Mouse (Mus musculus): ENCODE measurements around the gene Slc4a8.
A peak's percentile ranks its signal among the peaks of the same experiment; 100 is the strongest.
"Not testable (repeated sequence)": the region's sequence is repeated elsewhere in the genome, so short reads cannot be mapped to it uniquely, and the experiment has no call there.

Slc4a8 gene

GRCm38 (mm10) chr15:100746478-100747120 is 14.9 kb upstream of the Slc4a8 start:
- DNase-seq = no peak

GRCm38 (mm10) chr15:100747121-100747963 is 14.2 kb upstream of the Slc4a8 start:
- DNase-seq = peak; percentile 30 to 54

- DNase-seq = no peak
Observed at GRCm38 (mm10) chr15:100748584-100748983, 13.0 kb upstream of the Slc4a8 start.

- DNase-seq = no peak
Observed at GRCm38 (mm10) chr15:100749751-100750538, 11.6 kb upstream of the Slc4a8 start.

DNA sequence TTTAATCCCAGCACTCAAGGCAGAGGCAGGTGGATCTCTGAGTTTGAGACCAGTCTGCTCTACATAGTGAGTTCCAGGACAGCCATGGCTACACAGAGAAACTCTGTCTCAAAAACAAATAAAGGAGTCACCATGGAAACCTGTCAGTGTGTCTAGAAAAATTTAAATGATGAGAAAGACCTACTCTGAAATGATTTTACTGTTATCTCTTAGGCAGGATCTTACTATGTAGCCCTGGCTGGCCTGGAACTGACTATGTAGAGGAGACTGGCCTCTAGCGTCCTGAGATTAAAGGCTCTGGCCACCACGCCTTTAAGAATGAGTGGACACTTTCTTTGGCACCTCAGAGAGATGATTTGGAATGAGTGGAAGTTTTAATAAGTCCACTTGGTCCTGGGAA is 9.1 kb upstream of the Slc4a8 start:
- DNase-seq = no peak

GRCm38 (mm10) chr15:100753045-100753444 is 8.5 kb upstream of the Slc4a8 start:
- no peak for DNase-seq

GRCm38 (mm10) chr15:100754041-100754440 is 7.5 kb upstream of the Slc4a8 start:
- no peak for DNase-seq

- DNase-seq = peak; percentile 65 to 80
Observed at GRCm38 (mm10) chr15:100754805-100755497, 6.6 kb upstream of the Slc4a8 start.

DNA sequence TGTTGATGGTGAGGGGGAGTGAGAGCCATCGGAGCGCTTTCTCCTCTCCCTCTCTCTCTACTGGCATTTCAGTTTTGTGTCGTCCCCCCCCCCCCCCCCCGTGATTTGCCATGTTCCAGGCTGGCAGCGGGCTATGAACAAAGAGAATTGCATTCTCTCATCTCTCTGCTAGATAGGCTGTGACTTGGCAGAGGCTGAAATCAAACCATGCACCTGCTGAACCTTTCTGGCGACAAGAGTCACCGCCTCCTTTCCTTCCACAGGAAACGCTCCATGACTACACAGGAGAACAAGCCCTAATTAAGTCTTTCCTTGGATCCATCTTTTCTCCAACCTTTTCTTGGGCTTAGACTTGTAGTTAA is 6.1 kb upstream of the Slc4a8 start:
- no peak for DNase-seq

DNA sequence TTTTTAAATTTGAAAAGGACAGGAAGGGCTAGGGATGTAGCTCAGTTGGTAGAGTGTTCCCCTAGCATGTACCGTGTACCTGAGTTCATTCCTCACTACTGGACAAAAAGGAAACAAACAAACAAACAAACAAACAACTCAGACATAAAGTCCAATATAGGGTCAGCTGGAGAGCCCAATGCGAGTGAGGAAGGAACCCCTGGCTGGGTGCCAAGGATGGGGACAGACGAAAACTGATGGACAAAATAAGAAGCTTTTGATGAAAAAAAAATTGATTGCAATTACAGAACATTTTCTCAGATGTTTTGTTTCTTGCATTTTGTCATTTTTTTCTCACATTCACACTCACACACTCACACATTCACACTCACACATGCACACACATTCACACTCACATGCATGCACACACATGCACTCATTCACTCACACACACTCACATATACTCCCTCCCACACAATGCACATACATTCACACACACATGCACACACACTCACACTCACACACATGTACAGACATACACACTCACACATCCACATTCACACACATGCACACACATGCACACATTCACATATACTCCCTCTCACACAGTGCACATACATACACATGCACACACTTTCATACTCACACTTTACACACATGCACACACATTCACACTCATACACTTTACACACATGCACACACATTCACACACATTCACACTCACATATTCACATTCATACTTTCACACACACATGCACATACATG is 5.5 kb upstream of the Slc4a8 start:
- peak; percentile 37 to 43 for DNase-seq

- peak; percentile 63 to 79 for DNase-seq
Observed at GRCm38 (mm10) chr15:100757527-100757978, 4.0 kb upstream of the Slc4a8 start.

- DNase-seq = no peak
Observed at GRCm38 (mm10) chr15:100759286-100759685, 2.3 kb upstream of the Slc4a8 start.

DNA sequence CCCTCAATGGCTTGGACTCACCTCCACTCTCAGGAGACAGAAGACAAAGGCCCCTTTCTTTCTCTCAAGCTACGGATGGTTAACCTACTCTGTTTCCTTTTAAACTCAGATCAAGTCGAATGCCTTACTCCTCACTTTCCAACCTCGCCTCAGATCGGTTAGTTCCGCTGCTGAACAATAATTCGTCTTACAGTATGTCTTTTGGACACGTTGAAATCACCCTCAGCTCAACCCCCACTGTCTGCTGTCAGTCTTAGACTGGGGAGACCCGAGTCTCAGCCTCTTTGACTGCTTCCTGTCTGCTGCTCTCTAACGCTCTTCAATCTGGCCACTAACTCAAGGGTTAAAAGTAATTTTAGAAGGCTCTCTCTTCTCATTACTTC is 520 bp upstream of the Slc4a8 start:
- DNase-seq = no peak

- DNase-seq = no peak
Observed at GRCm38 (mm10) chr15:100762649-100763048, 1.1 kb downstream of the Slc4a8 start.

DNA sequence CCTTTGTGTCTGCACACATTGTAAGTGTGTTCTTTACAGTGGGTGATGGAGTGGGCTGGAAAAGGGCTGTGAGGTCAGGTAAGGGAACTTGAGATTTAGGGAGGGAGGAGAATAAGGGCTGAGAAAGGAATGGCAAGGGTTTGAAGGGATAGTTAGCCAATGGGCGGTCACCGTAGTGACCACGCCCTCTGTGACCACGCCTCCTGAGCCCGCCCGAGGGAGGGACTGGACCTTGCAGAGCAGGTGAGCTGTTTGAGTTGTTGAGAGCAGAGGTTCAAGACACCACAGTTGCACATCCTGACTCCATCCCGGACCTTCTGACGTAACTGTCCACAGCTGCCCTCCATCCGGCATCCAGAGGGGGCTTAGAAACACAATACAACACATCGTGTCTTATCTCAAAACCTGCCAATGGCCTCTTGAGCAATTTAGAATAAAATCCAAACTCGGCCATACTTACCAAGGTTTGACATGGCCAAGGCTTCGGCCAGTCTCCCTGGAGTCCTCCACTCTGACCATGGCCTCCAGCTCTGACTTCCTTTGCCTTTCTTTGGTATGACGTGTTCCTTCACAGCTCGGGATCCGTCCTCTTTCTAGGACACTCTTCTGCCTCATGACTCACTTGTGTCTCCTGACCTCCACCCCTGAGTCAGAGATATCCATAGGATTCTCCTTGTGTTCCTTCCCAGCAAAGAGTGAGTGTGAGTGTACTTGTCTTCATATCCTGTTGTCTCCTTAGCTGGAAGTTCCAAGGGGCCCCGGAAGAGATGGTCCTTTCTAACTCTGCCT is 2.8 kb downstream of the Slc4a8 start:
- DNase-seq = no peak

- DNase-seq = no peak
Observed at GRCm38 (mm10) chr15:100766826-100767225, 5.3 kb downstream of the Slc4a8 start.

- DNase-seq = no peak
Observed at GRCm38 (mm10) chr15:100767851-100768250, 6.3 kb downstream of the Slc4a8 start.

- not testable (repeated sequence) for DNase-seq
Observed at GRCm38 (mm10) chr15:100769023-100769422, 7.5 kb downstream of the Slc4a8 start.

DNA sequence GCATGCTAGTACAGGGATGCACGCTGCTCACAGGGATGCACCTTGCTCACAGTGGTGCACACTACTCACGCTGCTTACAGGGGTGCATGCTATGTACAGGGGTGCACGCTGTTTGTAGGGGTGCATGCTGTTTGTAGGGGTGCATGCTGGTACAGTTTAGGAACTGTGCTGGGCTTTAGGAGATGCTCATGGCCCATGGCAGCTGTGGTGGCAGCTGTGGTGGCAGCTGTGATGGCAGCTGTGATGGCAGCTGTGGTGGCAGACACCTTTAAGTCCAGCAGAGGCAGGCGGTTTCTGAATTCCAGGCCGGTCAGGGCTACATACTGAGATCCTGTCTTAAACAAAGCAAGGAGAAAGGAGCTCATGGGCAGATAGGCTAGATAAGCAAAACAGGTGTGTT is 8.8 kb downstream of the Slc4a8 start:
- DNase-seq = no peak

DNA sequence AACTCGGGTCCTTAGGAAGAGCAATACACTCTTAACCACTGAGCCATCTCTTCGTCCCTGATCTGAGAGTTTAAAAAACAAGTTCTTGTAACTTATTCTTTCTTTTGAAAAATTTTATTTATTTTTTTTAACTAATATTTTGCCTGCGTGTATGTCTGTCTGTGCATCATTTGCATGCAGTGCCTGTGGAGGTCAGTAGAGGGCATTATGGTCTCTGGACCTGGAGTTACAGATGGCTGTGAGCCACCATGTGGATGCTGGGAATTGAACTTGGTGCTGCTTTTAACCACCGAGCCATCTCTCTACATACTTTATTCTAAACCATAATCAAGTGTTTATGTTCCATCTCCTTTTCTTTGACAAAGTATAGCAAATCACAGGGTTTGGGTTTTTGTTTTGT is 11.1 kb downstream of the Slc4a8 start:
- DNase-seq = no peak

GRCm38 (mm10) chr15:100773859-100774258 is 12.3 kb downstream of the Slc4a8 start:
- not testable (repeated sequence) for DNase-seq
